Mouse (Mus musculus): ENCODE measurements around the gene Cnpy1.

Gene Cnpy1

DNA sequence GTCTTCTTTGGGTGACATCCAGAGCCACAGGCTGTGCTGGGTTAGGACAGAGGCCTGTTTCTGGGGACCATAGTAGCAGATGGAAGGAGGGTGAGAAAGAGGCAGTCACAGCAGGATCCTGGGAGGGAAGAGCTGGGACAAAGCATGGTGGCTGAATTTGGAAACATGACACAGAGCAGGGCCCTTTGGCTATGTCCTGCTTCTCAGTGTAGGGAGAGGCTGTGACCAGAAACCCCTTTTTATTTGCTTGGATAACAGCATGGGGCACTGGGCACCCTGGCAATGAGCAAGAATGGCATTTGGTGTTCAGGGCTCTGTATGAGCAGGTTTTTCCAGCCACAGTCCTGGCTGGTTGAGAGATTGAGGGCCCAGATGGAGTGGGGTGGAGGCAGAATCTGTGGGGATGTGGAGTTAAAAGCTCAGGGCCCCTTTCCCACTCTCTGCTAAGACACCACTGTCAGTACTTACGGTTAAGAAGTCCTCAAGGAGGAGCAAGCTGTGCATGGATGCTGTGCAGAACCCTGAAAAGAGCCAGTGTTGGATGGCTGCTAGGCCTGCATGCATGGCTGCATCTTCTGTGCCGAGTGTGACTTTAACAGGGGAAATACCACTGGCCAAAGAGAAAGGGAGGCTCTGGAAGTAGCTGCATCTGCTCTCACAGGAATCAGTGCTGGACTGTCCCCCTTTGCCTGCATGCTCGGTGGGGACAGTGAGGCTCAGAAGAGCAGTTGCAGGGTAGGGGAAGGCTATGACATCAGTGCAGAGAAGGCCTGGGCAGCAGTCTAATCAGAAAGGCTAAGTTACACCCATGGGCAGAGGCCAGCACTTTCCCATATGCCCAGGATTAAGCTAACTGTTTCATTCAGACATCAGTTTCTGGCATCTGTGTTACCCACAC lies 54.2 kb downstream of the Cnpy1 start:
- DNase-seq (ENCODE audit: low spot score) = no peak

DNA sequence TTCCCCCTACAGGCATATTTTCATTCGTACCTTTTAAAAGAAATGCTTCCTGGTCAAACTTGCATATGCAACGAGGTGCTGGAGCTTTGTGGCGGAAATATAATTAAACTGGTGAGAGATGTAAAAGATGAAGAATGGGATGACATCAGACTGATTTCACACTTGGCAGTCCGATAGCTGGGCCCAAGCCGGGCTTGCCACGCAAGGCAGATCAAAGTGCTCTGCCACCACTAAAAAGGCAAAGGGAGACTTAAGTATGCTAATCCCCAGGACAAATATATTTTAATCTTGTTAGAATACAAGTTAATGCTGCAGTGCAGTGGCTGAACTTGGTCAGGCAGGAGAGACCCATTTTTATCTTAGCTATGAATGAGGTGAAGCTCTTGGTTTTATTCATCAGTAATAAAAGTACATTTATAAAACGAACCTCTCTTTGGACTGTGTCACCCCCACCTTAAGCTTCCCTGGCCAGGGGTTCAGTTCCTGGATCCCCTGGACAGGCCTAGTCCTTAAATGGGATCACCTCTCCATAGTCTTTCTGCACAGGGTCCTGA lies 66.3 kb downstream of the Cnpy1 start:
- no peak for DNase-seq (ENCODE audit: low spot score)

DNA sequence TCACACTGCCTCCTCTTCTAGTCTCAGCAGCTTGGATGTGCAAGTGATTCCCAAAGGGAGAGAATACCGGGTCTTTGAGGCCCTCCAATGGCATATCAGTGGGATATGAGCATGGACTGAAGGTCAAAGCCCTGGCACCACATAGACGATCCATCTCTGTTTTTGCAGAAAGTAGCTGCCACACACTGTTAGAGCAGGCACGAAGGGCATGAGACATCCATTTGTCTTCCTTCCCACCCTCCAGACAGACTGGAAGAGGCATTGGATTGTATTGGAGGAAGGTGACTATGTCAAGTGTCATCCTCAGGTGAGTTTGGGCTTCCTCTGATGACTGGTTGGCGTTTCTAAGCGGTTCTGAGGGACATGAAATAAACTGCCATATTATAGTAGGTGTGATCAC lies 67.3 kb downstream of the Cnpy1 start:
- DNase-seq (ENCODE audit: low spot score) = no peak

DNA sequence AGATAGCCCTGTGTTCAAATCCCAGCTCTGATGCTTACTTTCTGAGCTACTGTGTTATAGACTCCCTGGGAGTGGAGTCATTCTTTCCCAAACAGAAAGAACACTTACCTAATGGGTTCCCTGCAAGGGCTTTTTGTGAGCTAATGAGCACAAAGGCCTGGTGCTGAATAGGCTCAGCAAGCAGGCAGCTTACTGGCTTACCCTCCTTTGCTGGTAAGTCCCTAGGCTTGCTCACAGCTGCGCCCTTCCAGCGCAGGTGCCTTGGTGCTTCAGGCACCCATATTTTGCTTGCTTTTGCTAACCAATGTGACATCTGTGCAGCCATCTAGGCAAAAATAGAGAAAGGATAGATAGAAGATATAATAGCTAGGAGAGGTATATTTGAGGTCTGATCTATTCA lies 69.0 kb downstream of the Cnpy1 start:
- no peak for DNase-seq (ENCODE audit: low spot score)

DNA sequence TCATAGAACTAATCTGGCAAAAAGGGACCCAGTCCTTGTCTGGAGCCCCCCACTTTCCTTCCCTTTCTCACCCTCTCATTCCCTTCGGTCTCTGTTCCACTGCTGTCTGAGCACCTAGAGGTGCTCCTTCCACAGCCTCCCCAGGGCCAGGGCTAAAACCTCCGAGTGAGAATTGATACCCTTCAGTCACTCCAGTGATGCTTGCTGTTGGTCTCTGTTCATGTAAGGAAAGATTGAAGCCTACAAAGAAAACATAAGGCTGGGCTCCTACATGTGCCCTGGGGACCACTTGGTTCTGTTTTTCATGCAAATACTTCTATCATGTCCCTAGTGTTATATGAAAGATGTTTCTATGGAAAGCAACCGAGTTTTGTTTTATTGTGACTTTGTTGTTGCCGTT lies 69.6 kb downstream of the Cnpy1 start:
- no peak for DNase-seq (ENCODE audit: low spot score)

DNA sequence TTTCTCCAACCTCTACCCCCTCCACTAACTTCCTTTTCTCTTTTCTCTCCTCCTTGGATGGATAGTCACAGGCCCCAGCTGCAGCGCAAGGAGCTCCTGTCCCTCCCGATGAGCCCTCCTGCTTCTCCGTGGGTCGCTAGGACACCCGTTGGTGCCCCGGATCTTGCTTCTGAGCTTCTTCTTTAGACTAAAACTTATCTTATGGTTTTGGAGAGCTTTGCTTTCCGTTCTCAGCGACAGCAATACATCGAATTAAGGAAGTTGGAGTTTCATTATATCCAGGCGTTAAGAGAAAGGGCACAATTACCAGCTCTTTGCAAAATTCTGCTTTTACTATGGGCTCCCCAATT lies 70.1 kb downstream of the Cnpy1 start:
- DNase-seq (ENCODE audit: low spot score) = no peak

DNA sequence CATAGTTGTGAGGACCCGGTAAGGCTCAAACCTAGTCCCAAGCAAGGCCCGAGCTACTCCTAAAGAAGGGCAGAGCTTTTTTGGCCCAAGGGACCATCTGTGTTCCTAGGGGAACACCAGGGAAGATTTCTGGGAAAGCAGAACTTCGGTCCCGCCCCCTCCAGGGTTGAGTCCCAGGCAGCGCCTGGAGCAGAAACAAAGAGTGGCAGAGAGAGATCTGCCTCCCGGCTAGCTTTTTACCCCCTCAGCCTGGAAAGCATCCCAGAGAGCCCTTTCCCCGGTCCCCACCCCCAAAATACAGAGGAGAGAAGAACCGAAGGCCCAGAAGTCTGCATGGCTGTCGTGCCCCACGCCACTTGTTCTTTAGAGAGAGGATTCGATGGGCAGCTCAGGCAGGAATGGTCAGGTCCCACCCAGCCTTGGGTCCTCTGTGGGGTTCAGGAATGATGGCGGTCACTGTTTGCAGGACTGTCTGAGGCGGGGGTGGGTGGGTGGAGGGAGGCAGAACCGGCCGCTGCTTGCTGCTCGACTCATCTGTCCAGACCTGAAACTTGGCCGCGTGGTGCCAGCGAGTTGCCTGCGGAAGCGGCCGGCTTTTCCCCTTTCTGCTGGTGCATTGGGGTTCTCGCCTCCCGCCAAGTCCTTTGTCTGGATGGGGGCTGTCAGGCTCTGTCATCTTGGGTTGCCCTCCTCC lies 70.6 kb downstream of the Cnpy1 start:
- DNase-seq (ENCODE audit: low spot score) = no peak

DNA sequence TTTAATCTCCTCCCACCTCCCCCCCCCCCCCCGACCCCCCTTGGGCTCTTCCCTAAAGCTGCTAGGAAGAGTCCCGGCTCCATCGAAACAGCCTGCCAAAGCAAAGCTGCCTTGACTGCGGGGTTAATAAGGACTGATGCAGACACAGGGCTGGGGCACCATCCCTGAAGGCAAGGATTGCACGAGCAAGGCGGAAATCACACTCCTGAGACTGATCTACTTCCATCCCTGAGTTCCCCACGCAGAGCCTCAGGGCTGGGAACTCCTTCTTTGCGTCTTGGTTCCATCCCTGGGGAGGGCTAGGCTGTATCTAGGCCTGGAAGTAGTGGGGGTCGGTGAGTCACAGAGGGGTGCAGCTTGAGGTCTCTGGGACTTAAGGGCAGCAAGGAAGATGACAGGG lies 71.5 kb downstream of the Cnpy1 start:
- no peak for DNase-seq (ENCODE audit: low spot score)

DNA sequence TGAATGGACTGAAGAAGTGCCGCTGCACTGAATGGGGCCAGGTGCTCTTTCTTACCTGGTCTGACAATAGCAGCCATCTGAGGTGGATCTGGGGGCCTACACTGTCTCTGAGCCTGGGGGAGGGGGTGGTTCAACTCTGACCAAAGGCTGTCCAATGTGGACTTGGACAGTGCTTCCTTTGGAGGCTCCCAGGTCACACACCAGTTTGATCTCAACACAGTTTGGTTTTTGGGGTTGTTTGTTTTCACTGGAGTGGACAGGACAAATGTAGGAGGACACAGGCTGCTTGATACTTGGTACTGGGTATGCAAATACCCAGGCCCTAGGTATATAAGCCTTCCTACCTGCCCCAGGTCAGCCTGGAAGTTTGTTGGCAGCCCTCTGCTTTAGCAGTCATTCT lies 71.9 kb downstream of the Cnpy1 start:
- no peak for DNase-seq (ENCODE audit: low spot score)

DNA sequence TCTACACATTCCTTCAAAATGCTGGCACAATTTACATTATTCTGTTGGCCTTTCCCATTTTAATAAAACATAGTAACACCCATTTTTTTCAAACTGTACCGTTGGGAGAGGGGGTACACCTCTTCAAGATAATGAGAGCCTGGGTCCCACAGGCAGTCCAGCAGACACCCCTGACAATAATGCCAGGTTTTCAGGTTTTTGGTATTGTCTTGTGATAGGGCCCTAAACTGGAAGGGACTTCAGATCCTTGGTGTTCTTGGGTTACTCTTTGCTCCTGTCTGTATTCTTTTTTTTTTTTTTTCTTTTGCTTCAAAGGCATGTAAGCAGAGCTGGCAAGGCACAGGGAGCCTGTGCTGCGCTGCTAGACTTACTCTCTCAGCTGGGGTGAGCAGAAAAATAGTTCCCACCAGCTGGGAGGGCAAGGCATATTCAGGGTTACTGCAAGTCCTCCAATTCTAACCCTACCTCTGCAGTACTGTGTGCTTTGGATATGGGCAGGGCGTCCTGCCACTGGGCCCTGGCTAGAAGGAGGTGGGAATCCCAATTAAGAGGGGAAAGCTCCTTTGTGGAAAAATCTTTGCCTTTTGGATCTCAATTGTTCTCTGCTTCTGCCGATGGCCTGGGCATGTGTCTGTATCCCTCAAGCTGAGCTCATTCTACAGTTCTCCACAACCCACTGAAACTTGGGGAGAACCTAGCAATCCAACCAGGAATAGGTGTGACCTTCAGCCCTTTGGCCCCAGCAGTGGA lies 72.5 kb downstream of the Cnpy1 start:
- DNase-seq (ENCODE audit: low spot score) = no peak

DNA sequence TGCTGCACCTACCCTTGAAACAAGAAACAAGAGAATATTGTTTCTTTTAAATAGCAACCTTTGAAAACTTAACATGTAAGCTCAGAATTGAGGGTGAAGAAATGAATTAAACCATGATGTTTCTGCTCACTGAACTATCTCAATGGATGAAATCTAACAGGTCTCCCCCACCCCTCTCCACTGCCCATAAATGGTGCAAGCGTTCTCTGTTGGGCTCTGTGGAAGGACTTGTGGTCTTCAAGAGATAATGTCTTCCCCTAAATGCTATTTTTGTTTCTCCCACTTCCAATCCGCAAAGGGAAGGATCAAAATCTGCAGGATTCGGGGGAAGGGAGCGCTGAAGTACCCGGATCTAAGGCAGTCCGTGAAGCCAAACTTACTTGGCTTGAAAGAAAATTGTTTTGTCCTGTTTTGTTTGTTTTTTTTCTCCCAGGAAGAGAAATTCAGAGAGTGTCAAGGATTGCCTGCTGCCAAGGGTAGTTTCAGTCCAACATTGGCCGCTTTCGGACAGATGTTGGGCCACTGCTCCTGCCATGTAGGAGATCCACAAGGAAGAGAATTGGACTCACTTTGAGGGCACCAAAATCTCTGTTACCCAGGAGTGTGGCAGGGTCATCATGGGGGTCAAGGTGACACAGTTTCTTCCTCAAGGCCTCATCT lies 73.2 kb downstream of the Cnpy1 start:
- no peak for DNase-seq (ENCODE audit: low spot score)

DNA sequence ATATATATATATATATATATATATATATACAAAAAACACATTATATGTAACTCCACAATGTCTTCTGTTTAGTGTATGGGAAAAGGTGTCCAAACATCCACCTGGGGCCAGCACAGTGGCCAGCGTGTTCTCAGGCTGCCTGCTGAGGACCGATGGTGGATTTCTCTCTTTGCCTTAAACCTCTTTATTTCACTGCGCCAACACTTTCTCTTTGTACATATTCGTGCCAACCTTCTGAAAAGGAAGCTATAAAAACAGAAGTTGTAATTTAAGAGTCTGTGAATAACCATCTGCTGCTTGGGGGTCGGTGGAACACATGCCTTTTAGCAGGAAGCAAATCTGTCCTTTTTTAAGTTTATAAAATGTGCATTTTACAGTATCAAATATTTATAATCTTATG lies 73.9 kb downstream of the Cnpy1 start:
- no peak for DNase-seq (ENCODE audit: low spot score)

DNA sequence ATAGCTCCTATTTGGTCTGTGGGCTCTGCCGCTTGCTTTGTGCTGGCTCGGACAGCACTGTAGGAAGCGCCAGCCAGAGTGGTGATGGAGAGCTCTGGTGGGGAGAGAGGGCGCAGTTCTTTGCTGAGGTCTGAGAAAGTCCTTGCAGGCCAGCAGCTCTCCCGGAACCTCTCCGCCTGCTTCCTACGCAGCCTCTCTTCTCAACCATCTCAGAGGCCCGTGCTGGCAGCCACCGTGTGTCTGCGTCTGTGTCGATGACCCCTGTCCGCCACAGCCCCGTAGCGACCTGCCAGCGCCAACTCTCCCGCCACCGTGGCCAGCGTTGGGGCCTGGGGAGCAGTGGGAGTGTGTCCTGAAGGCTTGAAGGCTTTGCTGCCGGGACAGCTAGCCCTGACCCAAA lies 74.7 kb downstream of the Cnpy1 start:
- DNase-seq (ENCODE audit: low spot score) = no peak

DNA sequence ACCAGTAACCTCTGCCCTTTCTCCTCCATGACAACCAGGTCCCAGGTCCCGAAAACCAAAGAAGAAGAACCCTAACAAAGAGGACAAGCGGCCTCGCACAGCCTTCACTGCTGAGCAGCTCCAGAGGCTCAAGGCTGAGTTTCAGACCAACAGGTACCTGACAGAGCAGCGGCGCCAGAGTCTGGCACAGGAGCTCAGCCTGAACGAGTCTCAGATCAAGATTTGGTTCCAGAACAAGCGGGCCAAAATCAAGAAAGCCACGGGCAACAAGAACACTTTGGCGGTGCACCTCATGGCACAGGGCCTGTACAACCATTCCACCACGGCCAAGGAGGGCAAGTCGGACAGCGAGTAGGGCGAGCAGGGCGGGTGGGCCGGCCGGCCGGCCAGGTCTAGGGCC lies 75.5 kb downstream of the Cnpy1 start:
- DNase-seq (ENCODE audit: low spot score) = no peak

DNA sequence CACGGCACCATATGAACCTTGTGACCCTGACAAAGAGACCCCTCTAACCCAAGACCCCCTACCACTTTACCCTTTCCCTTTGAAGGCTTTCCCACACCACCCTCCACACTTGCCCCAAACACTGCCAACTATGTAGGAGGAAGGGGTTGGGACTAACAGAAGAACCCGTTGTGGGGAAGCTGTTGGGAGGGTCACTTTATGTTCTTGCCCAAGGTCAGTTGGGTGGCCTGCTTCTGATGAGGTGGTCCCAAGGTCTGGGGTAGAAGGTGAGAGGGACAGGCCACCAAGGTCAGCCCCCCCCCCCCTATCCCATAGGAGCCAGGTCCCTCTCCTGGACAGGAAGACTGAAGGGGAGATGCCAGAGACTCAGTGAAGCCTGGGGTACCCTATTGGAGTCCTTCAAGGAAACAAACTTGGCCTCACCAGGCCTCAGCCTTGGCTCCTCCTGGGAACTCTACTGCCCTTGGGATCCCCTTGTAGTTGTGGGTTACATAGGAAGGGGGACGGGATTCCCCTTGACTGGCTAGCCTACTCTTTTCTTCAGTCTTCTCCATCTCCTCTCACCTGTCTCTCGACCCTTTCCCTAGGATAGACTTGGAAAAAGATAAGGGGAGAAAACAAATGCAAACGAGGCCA lies 76.3 kb downstream of the Cnpy1 start:
- no peak for DNase-seq (ENCODE audit: low spot score)

DNA sequence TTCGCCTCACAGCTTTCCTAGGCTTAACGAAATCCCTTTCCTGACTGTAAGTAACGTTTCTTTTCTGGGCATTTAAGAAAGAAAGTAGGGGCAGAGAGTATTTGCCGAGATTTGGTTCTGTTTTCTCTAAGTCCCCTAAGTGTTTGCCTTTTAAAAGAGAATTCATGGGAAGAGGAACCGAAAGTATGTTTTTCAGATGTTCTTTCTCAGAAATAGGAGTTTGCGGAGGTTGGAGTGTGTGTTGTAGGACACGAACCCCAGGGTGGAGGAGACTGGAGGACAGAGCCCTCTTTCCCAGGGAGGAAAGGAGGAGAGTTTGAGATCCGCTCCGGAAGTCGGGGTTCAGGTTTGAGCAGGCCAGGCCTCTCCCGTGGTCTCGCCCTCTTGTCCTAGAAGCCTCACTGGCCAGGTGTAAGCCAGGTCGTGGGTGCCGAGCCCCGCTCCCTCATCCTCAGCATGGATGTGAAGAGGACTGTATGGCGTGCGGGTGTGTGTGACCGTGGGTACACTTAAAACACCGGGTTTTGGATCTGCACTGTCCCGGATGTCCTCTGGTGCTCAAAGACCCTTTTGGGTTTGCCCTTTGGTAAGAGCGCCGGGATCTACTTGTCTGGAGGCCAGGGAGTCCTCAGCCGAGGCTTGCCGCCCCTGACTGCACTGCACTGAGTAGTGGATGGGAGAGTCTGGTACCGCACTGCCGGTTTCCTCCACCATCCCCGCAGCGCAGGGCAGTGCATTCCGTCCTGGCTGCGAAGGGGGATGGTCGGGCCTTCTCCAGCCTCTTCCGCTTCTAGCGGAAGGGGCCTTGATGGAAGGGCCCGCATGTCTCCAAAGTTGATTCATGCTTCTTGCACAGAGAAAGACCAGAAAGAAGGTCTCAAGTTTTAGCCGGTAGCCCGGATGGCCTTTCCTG lies 77.1 kb downstream of the Cnpy1 start:
- DNase-seq (ENCODE audit: low spot score) = no peak

DNA sequence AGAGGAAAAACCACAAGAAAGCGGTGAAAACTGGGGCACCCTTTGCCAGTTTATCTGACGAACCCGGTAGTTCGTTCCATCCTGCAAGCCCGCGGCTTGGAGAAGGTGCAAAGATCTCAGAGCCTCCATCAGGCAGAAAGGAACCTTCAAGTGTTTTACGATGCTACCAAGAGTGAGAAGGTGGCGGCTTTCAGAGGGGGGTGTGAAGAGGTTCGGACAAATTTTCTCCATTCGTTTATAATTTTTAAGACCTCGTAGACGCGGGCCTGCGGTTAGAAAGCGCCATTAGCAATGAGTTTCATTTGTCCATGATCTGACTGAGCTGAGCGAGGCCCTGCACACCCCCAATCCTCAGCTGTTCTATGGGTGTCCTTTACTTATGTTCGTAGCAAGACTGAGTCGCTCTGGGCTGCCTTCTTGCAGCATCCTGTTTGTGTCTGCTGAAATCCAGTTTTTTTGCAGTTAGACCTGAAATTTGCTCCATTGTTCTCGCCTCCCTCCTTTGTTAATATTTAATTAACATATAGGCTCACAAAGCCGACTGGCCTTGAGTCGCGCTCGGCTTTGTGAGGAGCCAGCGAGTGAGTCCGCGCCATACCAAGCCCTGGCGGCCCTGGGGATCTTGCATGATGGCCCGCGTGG lies 77.9 kb downstream of the Cnpy1 start:
- no peak for DNase-seq (ENCODE audit: low spot score)

DNA sequence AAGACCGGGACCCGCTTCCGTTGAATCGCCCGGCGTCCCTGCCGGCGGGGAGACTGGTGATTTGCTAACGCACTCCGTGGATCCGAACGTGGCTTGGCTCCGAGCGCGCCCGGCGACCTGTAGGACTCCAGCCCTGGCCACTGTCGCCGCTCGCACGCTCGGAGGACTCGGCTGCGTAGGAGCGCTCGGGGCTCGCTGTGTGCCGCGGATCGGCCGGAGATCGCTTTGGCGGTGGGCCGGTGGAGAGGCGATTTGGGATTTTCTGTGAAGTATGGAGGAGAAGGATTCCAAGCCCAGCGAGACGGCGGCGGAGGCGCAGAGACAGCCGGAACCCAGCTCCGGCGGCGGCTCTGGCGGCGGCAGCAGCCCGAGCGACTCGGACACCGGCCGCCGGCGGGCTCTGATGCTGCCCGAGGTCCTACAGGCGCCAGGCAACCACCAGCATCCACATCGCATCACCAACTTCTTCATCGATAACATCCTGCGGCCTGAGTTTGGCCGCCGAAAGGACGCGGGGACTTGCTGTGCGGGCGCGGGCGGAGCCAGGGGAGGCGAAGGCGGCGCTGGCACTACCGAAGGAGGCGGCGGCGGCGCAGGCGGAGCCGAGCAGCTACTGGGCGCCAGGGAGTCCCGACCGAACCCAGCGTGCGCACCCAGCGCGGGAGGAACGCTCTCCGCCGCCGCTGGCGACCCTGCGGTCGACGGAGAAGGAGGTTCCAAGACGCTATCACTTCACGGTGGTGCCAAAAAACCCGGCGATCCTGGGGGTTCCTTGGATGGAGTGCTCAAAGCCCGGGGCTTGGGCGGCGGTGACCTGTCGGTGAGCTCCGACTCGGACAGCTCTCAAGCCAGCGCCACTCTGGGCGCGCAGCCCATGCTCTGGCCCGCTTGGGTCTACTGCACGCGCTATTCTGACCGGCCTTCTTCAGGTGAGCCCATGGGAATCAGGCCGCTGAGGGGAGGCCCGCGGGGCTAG lies 79.1 kb downstream of the Cnpy1 start:
- no peak for DNase-seq (ENCODE audit: low spot score)
